Mouse (Mus musculus) frontal cortex, postnatal 25 days (tissue): ENCODE measurements around the gene Gm5737.
A peak's percentile ranks its signal among the peaks of the same experiment; 100 is the strongest.

Experiments
- DNase-seq, 2 experiments: peaks; one replicate each; pipeline ENCODE4 v3.0.0; 2022; ENCODE audit warnings: low spot score in 2 of 2

Gene Gm5737

GRCm38 (mm10) chr7:120811834-120812415 lies at the start of gene Gm5737:
TSS of gene Gm5737 (plus strand) at chr7:120812365.
- DNase-seq, result no peak

GRCm38 (mm10) chr7:120767369-120767768 lies 44.8 kb upstream of the Gm5737 start:
- no peak for DNase-seq

- DNase-seq, result no peak
Observed at GRCm38 (mm10) chr7:120771389-120771788, 40.8 kb upstream of the Gm5737 start.

DNA sequence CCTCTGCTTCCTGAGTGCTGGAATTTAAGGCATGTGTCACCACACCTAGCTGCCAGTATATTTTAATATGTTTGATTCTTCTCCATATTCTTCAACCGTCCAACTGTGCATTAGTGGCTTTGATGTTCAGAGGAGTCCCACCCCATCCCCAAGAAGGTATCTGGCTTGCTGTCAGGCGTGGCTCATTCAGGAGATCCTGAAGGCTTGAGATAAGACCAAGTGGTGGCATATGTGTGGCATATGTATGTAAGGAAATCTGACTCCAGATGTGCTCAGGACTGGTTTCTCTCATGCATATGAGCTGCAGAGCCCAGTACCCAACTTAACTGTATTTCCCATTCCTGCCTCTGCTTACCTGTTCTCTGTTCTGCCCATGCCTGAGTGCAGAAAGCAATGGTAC lies 34.2 kb upstream of the Gm5737 start:
- DNase-seq, result no peak

DNA sequence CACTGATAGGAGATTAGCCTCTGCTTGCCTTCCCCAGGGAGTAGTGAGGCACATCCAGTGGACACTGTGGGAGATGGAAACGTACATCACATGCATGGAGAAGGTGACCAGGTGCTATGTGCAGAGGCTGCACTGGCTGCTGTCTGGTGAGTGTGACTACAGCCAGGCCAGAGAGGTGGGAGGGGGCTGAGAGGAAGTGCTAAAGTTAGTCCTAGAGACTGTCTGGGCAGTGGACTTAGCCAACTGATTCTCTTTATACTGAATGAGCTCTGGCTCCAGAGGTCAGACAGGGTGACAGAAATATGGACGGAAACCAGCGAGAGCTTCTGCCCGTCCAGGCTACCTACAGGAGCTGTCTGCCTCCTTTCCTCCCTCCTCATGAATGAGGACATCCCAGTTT lies 16.6 kb upstream of the Gm5737 start:
- DNase-seq, result no peak

- no peak for DNase-seq
Observed at GRCm38 (mm10) chr7:120796369-120796768, 15.8 kb upstream of the Gm5737 start.

- no peak for DNase-seq
Observed at GRCm38 (mm10) chr7:120803268-120803667, 8.9 kb upstream of the Gm5737 start.

DNA sequence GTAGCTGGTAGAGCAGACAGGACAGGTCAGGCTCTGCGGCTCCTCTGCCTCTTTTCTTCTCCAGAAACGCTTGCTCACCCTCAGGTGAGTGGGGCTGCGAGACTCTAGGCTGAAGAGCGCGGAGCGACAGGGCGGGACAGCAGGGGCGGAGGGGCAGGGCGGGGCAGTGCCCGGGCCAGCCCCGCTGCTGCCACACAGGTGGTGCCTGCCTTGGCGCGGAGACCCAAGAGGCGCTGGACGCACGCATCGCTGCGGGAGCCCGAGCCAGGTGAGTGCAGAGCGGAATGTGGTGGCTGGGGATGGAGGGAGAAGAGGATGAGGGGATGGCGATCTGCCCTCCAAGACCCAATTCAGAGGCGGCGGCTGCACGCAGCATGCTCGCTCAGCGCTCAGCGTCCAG lies 2.5 kb upstream of the Gm5737 start:
- no peak for DNase-seq

DNA sequence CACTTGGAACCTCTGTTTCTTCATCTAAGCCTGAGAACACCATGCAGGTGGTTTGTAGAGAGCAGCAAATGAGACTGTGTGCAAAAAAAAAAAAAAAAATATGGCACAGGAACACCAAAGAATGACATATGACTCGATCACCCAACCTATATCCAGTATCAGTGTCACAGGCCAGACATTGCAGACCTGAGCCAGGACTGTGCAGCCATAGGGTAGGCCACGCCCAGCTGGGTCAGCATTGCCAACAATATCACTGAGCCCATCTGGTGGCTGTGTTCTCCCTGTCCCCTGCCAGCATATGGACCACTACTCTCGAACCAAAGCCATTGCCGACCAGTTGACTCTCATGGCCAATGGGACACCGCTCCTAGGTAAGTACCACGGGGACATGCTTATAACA lies 5.4 kb downstream of the Gm5737 start:
- DNase-seq, result no peak

DNA sequence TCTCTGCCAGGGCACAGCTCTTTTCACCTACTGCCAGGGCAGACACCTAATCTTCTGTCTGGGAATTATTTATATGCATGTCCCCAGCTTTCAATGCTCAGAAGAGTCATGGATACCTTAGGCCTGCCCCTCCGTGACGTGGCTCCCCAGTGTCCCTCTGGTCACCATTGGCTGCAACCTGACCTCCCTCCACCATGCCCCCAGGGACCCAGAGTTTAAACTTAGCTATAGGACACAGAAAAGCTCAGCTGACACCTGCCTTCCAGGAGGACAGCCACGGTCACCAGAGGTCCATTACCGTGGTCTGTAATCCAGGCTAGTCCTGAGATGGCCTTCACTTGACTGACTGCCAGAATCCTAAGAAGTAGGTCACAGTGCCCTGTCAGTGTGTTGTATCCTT lies 7.2 kb downstream of the Gm5737 start:
- no peak for DNase-seq

DNA sequence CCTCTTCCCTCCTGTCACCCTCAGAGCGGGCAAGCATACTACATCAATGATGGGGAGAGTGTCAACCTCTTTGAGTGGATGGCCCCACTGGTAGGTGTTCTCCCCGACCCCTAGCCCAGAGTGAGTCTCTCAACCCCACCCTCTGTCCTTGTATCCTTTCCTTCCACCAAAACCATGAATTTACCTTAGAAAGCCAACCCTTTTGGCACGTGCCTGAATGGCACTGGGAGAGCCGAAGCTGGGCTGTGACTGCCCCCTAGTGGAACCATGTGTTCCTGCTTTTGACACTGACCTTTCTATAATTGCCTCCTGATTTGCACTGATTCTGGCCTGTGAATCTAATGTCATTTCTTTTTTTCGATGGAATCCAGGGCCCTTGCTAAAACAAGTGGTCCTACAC lies 11.1 kb downstream of the Gm5737 start:
- DNase-seq, result peak; percentile 47 to 55

GRCm38 (mm10) chr7:120825097-120825496 lies 12.9 kb downstream of the Gm5737 start:
- no peak for DNase-seq

GRCm38 (mm10) chr7:120826408-120826807 lies 14.2 kb downstream of the Gm5737 start:
- DNase-seq, result no peak

GRCm38 (mm10) chr7:120830431-120831381 lies 18.5 kb downstream of the Gm5737 start:
- peak in 1 of 2 experiments; percentile 31 for DNase-seq

GRCm38 (mm10) chr7:120834426-120834825 lies 22.3 kb downstream of the Gm5737 start:
- DNase-seq, result no peak

GRCm38 (mm10) chr7:120834863-120835372 lies 22.8 kb downstream of the Gm5737 start:
- DNase-seq, result peak in 1 of 2 experiments; percentile 52

- DNase-seq, result peak; percentile 99
Observed at GRCm38 (mm10) chr7:120835449-120836359, 23.5 kb downstream of the Gm5737 start.

- DNase-seq, result no peak
Observed at GRCm38 (mm10) chr7:120836361-120836760, 24.2 kb downstream of the Gm5737 start.

GRCm38 (mm10) chr7:120838436-120839160 lies 26.4 kb downstream of the Gm5737 start:
- no peak for DNase-seq

GRCm38 (mm10) chr7:120839786-120840185 lies 27.6 kb downstream of the Gm5737 start:
- DNase-seq, result no peak
